Mouse (Mus musculus) frontal cortex, adult 2 months (tissue): Measurements from ENCODE around the gene Spsb2. TPM values are rescaled to one million over a fixed set of nuclear protein-coding genes. Genes with fewer than 3 reads are reported as not detected.

Experiments used
- DNase-seq, 2 experiments: peaks; one replicate each; pipeline ENCODE4 v3.0.0; 2022; ENCODE audit warnings: low spot score in 1 of 2; ENCODE audit errors: extremely low spot score in 1 of 2
- polyA plus RNA-seq: library from polyadenylated mRNA; depleted of rRNA; stranded (reverse); fragments of >200 nt; gene quantifications from 2 replicates; pipeline ENCODE4 v1.2.3, GENCODE M21; 2012; rRNA removed

Gene Spsb2
- polyA plus RNA-seq, 1 experiment, result 7.0 TPM

GRCm38 (mm10) chr6:124850535-124850934, 42.1 kb downstream of the Spsb2 start:
- no peak for DNase-seq

GRCm38 (mm10) chr6:124854647-124855046, 46.2 kb downstream of the Spsb2 start:
- DNase-seq, result no peak

DNA sequence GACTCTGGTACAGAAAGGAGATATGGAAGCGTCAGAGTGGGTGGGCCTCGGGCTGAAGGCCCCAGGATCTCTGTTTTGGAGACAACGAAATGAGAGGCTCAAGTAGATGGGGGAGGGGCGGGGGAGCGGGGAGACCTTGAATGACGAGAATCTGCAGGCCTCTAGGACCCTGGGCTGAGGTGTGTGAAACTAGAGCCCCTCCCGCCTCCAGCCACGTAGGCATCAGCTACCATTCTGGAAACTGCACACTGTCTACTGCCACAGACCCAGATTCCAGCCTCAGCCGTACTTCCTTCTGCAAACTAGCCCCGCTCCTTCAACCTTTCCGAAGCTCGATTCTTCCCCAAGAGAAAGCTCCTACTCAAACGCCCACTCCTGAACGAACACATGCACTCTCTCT, 47.9 kb downstream of the Spsb2 start:
- DNase-seq, result peak in 1 of 2 experiments; percentile 52

DNA sequence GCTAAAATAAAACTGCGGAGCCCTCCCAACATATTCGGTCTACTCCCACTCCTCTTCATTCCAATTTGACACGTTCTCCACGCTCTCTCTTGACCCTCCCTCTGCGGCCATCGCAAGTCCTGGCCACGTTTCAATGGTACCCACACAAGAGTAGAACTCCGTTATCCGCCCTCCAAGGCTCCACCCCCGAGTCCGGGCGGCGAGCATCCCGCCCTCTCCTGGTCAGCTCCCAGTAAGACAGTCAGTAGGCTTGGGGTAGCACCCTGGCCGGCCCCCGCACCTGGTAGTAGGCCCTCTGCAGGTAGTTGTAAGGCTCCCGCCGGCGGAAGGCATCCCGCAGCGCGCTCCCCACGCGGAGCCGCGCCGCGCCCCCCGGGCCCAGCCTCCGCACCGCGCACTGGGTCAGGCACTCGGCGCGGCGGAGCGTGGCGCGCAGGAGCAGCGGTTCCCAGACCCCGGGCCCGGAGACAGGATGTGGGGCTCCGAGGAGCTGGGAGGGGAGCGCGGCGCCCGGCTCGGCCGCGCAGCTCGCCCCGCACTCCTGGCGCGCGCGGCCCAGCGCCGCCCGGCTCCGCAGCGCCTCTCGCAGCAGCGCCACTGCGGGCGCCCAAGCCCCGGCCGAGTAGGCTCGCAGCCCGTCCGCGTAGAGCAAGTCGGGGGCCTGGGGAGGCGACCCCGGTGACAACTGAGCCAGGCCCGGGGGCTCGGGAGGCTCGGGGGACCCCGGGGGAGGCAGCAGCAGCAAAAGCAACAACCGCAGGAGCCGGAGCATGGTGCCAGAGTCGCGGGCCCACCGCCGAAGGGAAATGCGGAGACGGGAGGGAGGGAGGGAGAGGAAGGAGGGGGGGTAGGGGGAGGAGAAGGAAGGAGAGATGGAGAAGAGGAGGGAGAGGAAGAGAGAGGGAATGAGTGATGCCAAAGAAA, 48.7 kb downstream of the Spsb2 start, which contains the start of gene P3h3:
Gene P3h3 (minus strand): TSS at position 837 of the 924 bp plus-strand sequence.
- DNase-seq, result peak; percentile 75 to 87

DNA sequence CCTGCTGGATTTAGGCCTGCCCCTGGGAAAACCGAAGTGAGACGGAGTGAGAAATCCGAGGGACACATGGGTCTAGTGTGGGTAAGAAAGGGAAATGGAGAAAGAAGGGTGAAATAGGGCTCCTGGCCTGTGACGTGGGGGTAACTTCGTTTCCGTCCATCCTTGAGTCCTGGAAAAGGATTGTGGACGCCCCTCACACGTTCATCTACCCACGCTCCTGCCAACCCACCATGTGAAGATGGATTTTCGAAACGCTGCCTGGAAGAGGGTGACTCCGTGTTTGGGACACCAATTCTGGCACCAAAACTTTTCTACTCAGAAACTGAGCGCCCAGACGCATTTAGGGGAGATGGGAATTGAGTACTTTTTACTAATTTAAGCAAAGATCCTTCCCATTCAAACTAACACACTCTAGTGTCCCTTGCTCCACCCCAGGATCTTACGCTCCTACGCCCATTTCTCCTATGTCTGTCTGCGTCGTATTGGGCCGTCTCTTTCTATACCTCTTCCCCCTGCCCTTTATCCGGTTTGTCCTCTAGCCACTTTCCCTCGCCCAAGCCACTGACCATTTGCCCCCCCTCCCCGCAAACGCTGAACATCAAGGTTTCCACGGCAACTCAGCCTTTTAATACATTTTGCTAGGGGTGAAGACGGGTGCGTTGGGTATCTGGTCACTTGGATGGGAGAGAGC, 49.5 kb downstream of the Spsb2 start:
- peak in 1 of 2 experiments; percentile 60 for DNase-seq

- no peak for DNase-seq
These were observed 50.3 kb downstream of the Spsb2 start for GRCm38 (mm10) chr6:124858561-124859318.

- DNase-seq, result peak; percentile 79 to 94
These were observed 51.3 kb downstream of the Spsb2 start for GRCm38 (mm10) chr6:124859725-124860124.

Other genes starting within 250 kb of the Spsb2 start
- gene C1rb, start 238.4 kb upstream of the Spsb2 start, polyA plus RNA-seq, result not detected in 2 replicates
- 0.59 and 0.62 TPM in 2 replicates for gene C1s2, start 172.6 kb upstream of the Spsb2 start, polyA plus RNA-seq
- gene Lpcat3, start 145.6 kb upstream of the Spsb2 start, polyA plus RNA-seq, result 43.0 and 45.9 TPM in 2 replicates
- 62.4 and 68.0 TPM in 2 replicates for gene Emg1, start 96.5 kb upstream of the Spsb2 start, polyA plus RNA-seq
- 107 and 108 TPM in 2 replicates for gene Phb2, start 96.3 kb upstream of the Spsb2 start, polyA plus RNA-seq
- gene Ptpn6, start 69.9 kb upstream of the Spsb2 start, polyA plus RNA-seq, result 5.1 and 7.1 TPM in 2 replicates
- gene Grcc10, start 67.3 kb upstream of the Spsb2 start, polyA plus RNA-seq, result 383 and 401 TPM in 2 replicates
- not detected in 2 replicates for gene Gm45234, start 52.6 kb upstream of the Spsb2 start, polyA plus RNA-seq
- 75.6 and 84.2 TPM in 2 replicates for gene Atn1, start 52.1 kb upstream of the Spsb2 start, polyA plus RNA-seq
- 822 and 850 TPM in 2 replicates for gene Eno2, start 39.0 kb upstream of the Spsb2 start, polyA plus RNA-seq
- gene Lrrc23, start 28.9 kb upstream of the Spsb2 start, polyA plus RNA-seq, result 5.0 and 7.6 TPM in 2 replicates
- 861 and 922 TPM in 2 replicates for gene Tpi1, start 5.6 kb downstream of the Spsb2 start, polyA plus RNA-seq
- gene Usp5, start 20.8 kb downstream of the Spsb2 start, polyA plus RNA-seq, result 133 and 147 TPM in 2 replicates
- 2.2 and 2.8 TPM in 2 replicates for gene Cdca3, start 20.9 kb downstream of the Spsb2 start, polyA plus RNA-seq
- gene Gnb3, start 31.6 kb downstream of the Spsb2 start, polyA plus RNA-seq, result 0.50 and 0.53 TPM in 2 replicates
- gene P3h3, start 49.1 kb downstream of the Spsb2 start, polyA plus RNA-seq, result 80.2 and 83.2 TPM in 2 replicates
- gene Gpr162, start 55.3 kb downstream of the Spsb2 start, polyA plus RNA-seq, result 190 and 200 TPM in 2 replicates
- 0.64 and 1.3 TPM in 2 replicates for gene Cd4, start 79.6 kb downstream of the Spsb2 start, polyA plus RNA-seq
- gene Lag3, start 103.0 kb downstream of the Spsb2 start, polyA plus RNA-seq, result 5.9 and 6.0 TPM in 2 replicates
- gene Ptms, start 111.4 kb downstream of the Spsb2 start, polyA plus RNA-seq, result 1,541 and 1,645 TPM in 2 replicates
- 689 and 754 TPM in 2 replicates for gene Mlf2, start 122.7 kb downstream of the Spsb2 start, polyA plus RNA-seq
- 261 and 265 TPM in 2 replicates for gene Cops7a, start 156.9 kb downstream of the Spsb2 start, polyA plus RNA-seq
- gene Pianp, start 188.0 kb downstream of the Spsb2 start, polyA plus RNA-seq, result 181 and 198 TPM in 2 replicates
- gene Zfp384, start 200.5 kb downstream of the Spsb2 start, polyA plus RNA-seq, result 49.5 and 54.7 TPM in 2 replicates
- 70.8 and 74.9 TPM in 2 replicates for gene Ing4, start 231.1 kb downstream of the Spsb2 start, polyA plus RNA-seq
- gene Acrbp, start 241.0 kb downstream of the Spsb2 start, polyA plus RNA-seq, result 23.0 and 23.9 TPM in 2 replicates